8 mouse cellular contexts compared by ENCODE assay signal in the genomic region with DNA sequence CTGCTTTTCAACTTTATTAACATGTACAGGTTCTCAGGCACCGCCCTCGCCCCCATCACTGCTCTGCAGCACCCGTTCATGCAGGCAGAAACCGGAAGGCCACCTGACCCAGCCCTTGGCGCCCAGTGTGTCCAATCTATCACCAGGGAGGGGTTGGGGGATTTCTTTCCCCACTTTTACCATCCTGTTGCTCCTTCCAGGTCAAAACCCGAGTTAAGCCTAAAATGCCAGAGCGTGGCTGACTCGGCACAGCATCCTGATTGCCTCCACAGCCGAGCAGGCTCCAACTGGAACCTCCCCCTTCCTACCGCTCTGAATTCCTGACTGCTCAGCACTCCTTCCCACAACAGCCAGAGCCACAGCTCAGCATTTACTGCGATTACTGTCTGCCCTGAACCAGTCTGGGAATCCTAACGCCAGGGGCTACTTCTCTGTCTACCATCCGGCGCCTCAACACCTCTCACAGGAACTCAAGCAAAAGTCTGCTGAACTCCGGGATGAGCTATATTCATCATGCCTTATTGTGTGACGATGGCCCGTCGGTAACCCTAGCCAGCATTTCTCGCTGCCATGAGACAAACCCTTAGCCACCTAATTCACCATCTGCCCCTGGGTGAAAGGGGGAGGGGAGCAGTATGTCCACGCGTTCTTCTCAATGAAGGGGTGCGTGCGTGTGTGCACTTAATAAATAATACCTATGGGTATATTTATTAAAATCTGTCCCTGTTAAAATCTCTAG. TPM values are rescaled to one million over a fixed set of nuclear protein-coding genes. Genes with fewer than 3 reads are reported as not detected.
DNase-seq lines count a peak whose midpoint lies in the region; ATAC-seq and TF ChIP-seq lines count a peak whose summit lies in the region.

No protein-coding gene starts in this region.

- peak overlapping the region; percentile 48 for H3K4me3 ChIP-seq in intestine, embryonic 16.5 days (ENCODE audit: low read length)
- H3K4me3 ChIP-seq in liver, postnatal 0 days (ENCODE audit: low read depth, low read length), result peak overlapping the region; percentile 52
- H3K4me3 ChIP-seq in neural tube, embryonic 14.5 days (ENCODE audit: low read depth, low read length), result peak overlapping the region; percentile 32

- TF ChIP-seq EP300 in liver, postnatal 0 days (IDR thresholded peaks at IDR 0.05; ENCODE audit: low read depth), result no peak

- peaks cover 17% of the 10 kb centered on the region for H3K4me1 ChIP-seq in intestine, embryonic 16.5 days (ENCODE audit: control insufficient read depth, insufficient read depth, low read length)
- peaks cover 31% of the 10 kb centered on the region for H3K4me1 ChIP-seq in liver, postnatal 0 days (ENCODE audit: insufficient read depth)
- H3K4me1 ChIP-seq in neural tube, embryonic 14.5 days (ENCODE audit: control insufficient read depth, insufficient read depth, low read length), result peaks cover 14% of the 10 kb centered on the region; the same call in 1 of the 2 replicates

- no peaks in the 10 kb centered on the region for H3K36me3 ChIP-seq in intestine, embryonic 16.5 days (ENCODE audit: control insufficient read depth, insufficient read depth, low read length)
- no peaks in the 10 kb centered on the region for H3K36me3 ChIP-seq in liver, postnatal 0 days (replicated peaks; ENCODE audit: insufficient read depth, low read length)
- no peaks in the 10 kb centered on the region for H3K36me3 ChIP-seq in neural tube, embryonic 14.5 days (ENCODE audit: control insufficient read depth, insufficient read depth, low read length)

- no peaks in the 10 kb centered on the region for H3K27me3 ChIP-seq in intestine, embryonic 16.5 days (replicated peaks; ENCODE audit: control insufficient read depth, insufficient read depth, low read length)
- H3K27me3 ChIP-seq in liver, postnatal 0 days (ENCODE audit: insufficient read depth, low read length), result no peaks in the 10 kb centered on the region
- H3K27me3 ChIP-seq in neural tube, embryonic 14.5 days (ENCODE audit: control insufficient read depth, insufficient read depth, low read length), result peaks cover 2% of the 10 kb centered on the region; the same call in 1 of the 2 replicates

- H3K27ac ChIP-seq in intestine, embryonic 16.5 days (ENCODE audit: low read length), result peak overlapping the region; percentile 73
- peak overlapping the region; percentile 78 for H3K27ac ChIP-seq in liver, postnatal 0 days (ENCODE audit: low read depth)
- H3K27ac ChIP-seq in neural tube, embryonic 14.5 days (ENCODE audit: low read depth, low read length), result peak overlapping the region; percentile 44; the same call in 1 of the 2 replicates

- no peak for TF ChIP-seq CTCF in liver, postnatal 0 days (IDR thresholded peaks at IDR 0.05; ENCODE audit: low read depth)

- peak overlapping the region; percentile 63 for H3K9ac ChIP-seq in intestine, embryonic 16.5 days (ENCODE audit: low read depth, low read length)
- H3K9ac ChIP-seq in liver, postnatal 0 days (replicated peaks), result peak overlapping the region; percentile 35
- peak overlapping the region; percentile 28; the same call in 1 of the 2 replicates for H3K9ac ChIP-seq in neural tube, embryonic 14.5 days (replicated peaks; ENCODE audit: low read depth, low read length)

- H3K4me2 ChIP-seq in intestine, embryonic 16.5 days (ENCODE audit: low read depth, low read length), result peak overlapping the region; percentile 83
- H3K4me2 ChIP-seq in liver, postnatal 0 days (ENCODE audit: low read depth, low read length), result peak overlapping the region; percentile 97
- H3K4me2 ChIP-seq in neural tube, embryonic 14.5 days (ENCODE audit: low read depth, low read length), result peak overlapping the region; percentile 73

- peak; percentile 37 to 47 for DNase-seq in urinary bladder, adult 18-20 months (ENCODE audit: low spot score in 2 of 2)
- DNase-seq in urinary bladder, postnatal 10 days (ENCODE audit: low spot score), result no peak
- peak; percentile 47 for DNase-seq in liver, postnatal 0 days

- H3K9me3 ChIP-seq in intestine, embryonic 16.5 days (ENCODE audit: control insufficient read depth, low read length), result no peaks in the 10 kb centered on the region
- H3K9me3 ChIP-seq in liver, postnatal 0 days (ENCODE audit: low read length), result no peaks in the 10 kb centered on the region
- no peaks in the 10 kb centered on the region for H3K9me3 ChIP-seq in neural tube, embryonic 14.5 days (ENCODE audit: control insufficient read depth, low read length)

- WGBS in intestine, embryonic 16.5 days, result 4% methylated on average over 23 of the region's 23 CpGs
- 15% methylated on average over 23 of the region's 23 CpGs for WGBS in liver, postnatal 0 days (ENCODE audit: insufficient replicate concordance)
- WGBS in neural tube, embryonic 14.5 days, result 3% methylated on average over 23 of the region's 23 CpGs

- peak; percentile 9 for ATAC-seq in common myeloid progenitor, adult 5-6 weeks (replicated peaks; ENCODE audit: low read depth, poor library complexity, severe bottlenecking)
- ATAC-seq in granulocyte monocyte progenitor cell, adult 5-6 weeks (replicated peaks; ENCODE audit: poor library complexity, severe bottlenecking), result peak; percentile 11; the same call in 1 of the 2 replicates
- no peak for ATAC-seq in intestine, embryonic 16.5 days
- no peak for ATAC-seq in liver, postnatal 0 days
- no peak for ATAC-seq in neural tube, embryonic 14.5 days (ENCODE audit: low read depth)
- ATAC-seq in activated CD4-positive, CD25-positive, alpha-beta regulatory T cell, adult 4 months, result no peak

RNA-seq across cellular contexts. Expression of a gene that starts 3.6 kb away (rescaled TPM):
- total RNA-seq in common myeloid progenitor, adult 5-6 weeks (2017), result 175 and 186 TPM in 2 replicates
- 44.2 and 55.0 TPM in 2 replicates for total RNA-seq in granulocyte monocyte progenitor cell, adult 5-6 weeks (2014; fragmentation: Nextera tagmentation)
- 99.7 and 110 TPM in 2 replicates for total RNA-seq in granulocyte monocyte progenitor cell, adult 5-6 weeks (2017)
- polyA plus RNA-seq in intestine, embryonic 16.5 days (2015; fragmentation: Nextera tagmentation; extraction: Ambion mirVana), result 281 and 319 TPM in 2 replicates
- 32.0 and 34.8 TPM in 2 replicates for polyA plus RNA-seq in liver, postnatal 0 days (2015; fragmentation: Nextera tagmentation; extraction: Ambion mirVana)
- polyA plus RNA-seq in neural tube, embryonic 14.5 days (2014; fragmentation: Nextera tagmentation; extraction: Ambion mirVana), result 50.5 and 62.8 TPM in 2 replicates
- polyA plus RNA-seq in activated CD4-positive, CD25-positive, alpha-beta regulatory T cell, adult 4 months (2017; shearing (Covaris generic)), result 100 to 1,000 TPM; 112 to 143 TPM

Comparison
In these comparisons a context has a peak if more than half of its experiments do, and no peak if none do; other contexts are left out.
1. ATAC-seq: peak in common myeloid progenitor, adult 5-6 weeks (single experiment) and granulocyte monocyte progenitor cell, adult 5-6 weeks (single experiment); none in intestine, embryonic 16.5 days (single experiment), liver, postnatal 0 days (single experiment), neural tube, embryonic 14.5 days (single experiment) and activated CD4-positive, CD25-positive, alpha-beta regulatory T cell, adult 4 months (single experiment).
2. Peak in every context shown above with its lines, with median percentiles within 50 percentile points of each other: H3K27ac ChIP-seq, H3K4me2 ChIP-seq, H3K4me3 ChIP-seq and H3K9ac ChIP-seq.